Mouse (Mus musculus): ENCODE results near the gene Tm9sf3.

The Tm9sf3 gene

GRCm38 (mm10) chr19:41262712-41263629 is 826 bp downstream of the Tm9sf3 start:
- DNase-seq (ENCODE audit: extremely low read depth, low read depth, low spot score), result no peak

GRCm38 (mm10) chr19:41260736-41261135 is 3.1 kb downstream of the Tm9sf3 start:
- no peak for DNase-seq (ENCODE audit: extremely low read depth, low read depth, low spot score)

GRCm38 (mm10) chr19:41259256-41259655 is 4.5 kb downstream of the Tm9sf3 start:
- DNase-seq (ENCODE audit: extremely low read depth, low read depth, low spot score), result no peak

- no peak for DNase-seq (ENCODE audit: extremely low read depth, low read depth, low spot score)
These were observed 5.1 kb downstream of the Tm9sf3 start for GRCm38 (mm10) chr19:41258707-41259106.

GRCm38 (mm10) chr19:41254584-41254983 is 9.2 kb downstream of the Tm9sf3 start:
- no peak for DNase-seq (ENCODE audit: extremely low read depth, low read depth, low spot score)

- no peak for DNase-seq (ENCODE audit: extremely low read depth, low read depth, low spot score)
These were observed 14.8 kb downstream of the Tm9sf3 start for GRCm38 (mm10) chr19:41248968-41249367.

- DNase-seq (ENCODE audit: extremely low read depth, low read depth, low spot score), result no peak
These were observed 15.5 kb downstream of the Tm9sf3 start for GRCm38 (mm10) chr19:41248271-41248670.

GRCm38 (mm10) chr19:41246271-41246670 is 17.5 kb downstream of the Tm9sf3 start:
- DNase-seq (ENCODE audit: extremely low read depth, low read depth, low spot score), result no peak

GRCm38 (mm10) chr19:41244581-41244980 is 19.2 kb downstream of the Tm9sf3 start:
- DNase-seq (ENCODE audit: extremely low read depth, low read depth, low spot score), result no peak

GRCm38 (mm10) chr19:41241997-41242396 is 21.8 kb downstream of the Tm9sf3 start:
- DNase-seq (ENCODE audit: extremely low read depth, low read depth, low spot score), result no peak

- DNase-seq (ENCODE audit: extremely low read depth, low read depth, low spot score), result no peak
These were observed 30.1 kb downstream of the Tm9sf3 start for GRCm38 (mm10) chr19:41233698-41234097.

- no peak for DNase-seq (ENCODE audit: extremely low read depth, low read depth, low spot score)
These were observed 55.5 kb downstream of the Tm9sf3 start for GRCm38 (mm10) chr19:41208326-41208725.

GRCm38 (mm10) chr19:41206811-41207344 is 56.9 kb downstream of the Tm9sf3 start, which contains the start of gene Tll2:
Gene Tll2, minus strand, starts transcription at chr19:41206835.
- no peak for DNase-seq (ENCODE audit: extremely low read depth, low read depth, low spot score)

GRCm38 (mm10) chr19:41206041-41206810 is 57.6 kb downstream of the Tm9sf3 start:
- DNase-seq (ENCODE audit: extremely low read depth, low read depth, low spot score), result no peak

GRCm38 (mm10) chr19:41204159-41205081 is 59.4 kb downstream of the Tm9sf3 start:
- DNase-seq (ENCODE audit: extremely low read depth, low read depth, low spot score), result no peak

GRCm38 (mm10) chr19:41197606-41198005 is 66.2 kb downstream of the Tm9sf3 start:
- DNase-seq (ENCODE audit: extremely low read depth, low read depth, low spot score), result no peak

GRCm38 (mm10) chr19:41193379-41193778 is 70.4 kb downstream of the Tm9sf3 start:
- no peak for DNase-seq (ENCODE audit: extremely low read depth, low read depth, low spot score)

GRCm38 (mm10) chr19:41192953-41193352 is 70.8 kb downstream of the Tm9sf3 start:
- DNase-seq (ENCODE audit: extremely low read depth, low read depth, low spot score), result no peak

- no peak for DNase-seq (ENCODE audit: extremely low read depth, low read depth, low spot score)
These were observed 72.1 kb downstream of the Tm9sf3 start for GRCm38 (mm10) chr19:41191724-41192123.

GRCm38 (mm10) chr19:41190876-41191434 is 72.8 kb downstream of the Tm9sf3 start:
- no peak for DNase-seq (ENCODE audit: extremely low read depth, low read depth, low spot score)
